Mouse (Mus musculus) E14TG2a.4 (cell line): ENCODE data around the gene Umad1.

ENCODE experiments used
- CTCF ChIP-seq: conservative IDR thresholded peaks from 2 replicates; pipeline ENCODE4 v1.5.1; 2014; ENCODE audit warnings: low read length
- NANOG ChIP-seq: IDR thresholded peaks from 2 replicates; pipeline ENCODE4 v1.6.1; 2014; ENCODE audit warnings: borderline replicate concordance, low read length, mixed read lengths

DNA sequence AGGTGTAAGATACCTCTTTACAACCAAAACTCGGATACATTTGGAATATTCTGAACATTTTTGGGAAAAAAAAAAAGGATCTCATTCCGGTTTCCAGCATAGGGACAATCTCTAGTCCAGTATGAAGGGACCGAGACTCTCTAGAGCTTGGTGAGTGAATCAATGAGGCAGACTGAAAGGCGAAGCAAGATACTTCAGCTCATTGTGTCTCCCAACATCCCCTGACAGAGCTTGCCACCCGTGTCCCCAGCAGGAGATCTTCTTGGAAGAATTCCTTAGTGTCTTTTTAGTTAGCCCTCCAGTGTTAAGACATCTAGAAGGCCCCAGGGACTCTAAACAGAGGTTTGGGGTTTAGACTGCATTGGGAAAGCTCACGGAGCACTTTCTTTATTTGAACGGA is 230.2 kb downstream of the Umad1 start:
- TF ChIP-seq CTCF (no peak), NANOG (no peak)
